Comparison of ENCODE assay signal across 18 mouse cellular contexts in genomic region chr13:117020631-117021030, GRCm38 (mm10). TPM values are rescaled to one million over a fixed set of nuclear protein-coding genes. Genes with fewer than 3 reads are reported as not detected.
DNase-seq lines count a peak whose midpoint lies in the region; ATAC-seq and TF ChIP-seq lines count a peak whose summit lies in the region.
"Had no signal": no experiment of that assay in that cellular context is flagged by ENCODE, and none has a peak within 500 bp of the region (broad histone marks: within the 10 kb centered on the region; RNA-seq: fewer than 3 reads in every experiment).

No protein-coding gene starts in this region.

- no peak overlapping the region for H3K9ac ChIP-seq in liver, embryonic 11.5 days (ENCODE audit: low read depth, low read length)
- no peak overlapping the region for H3K9ac ChIP-seq in liver, embryonic 12.5 days
- no peak overlapping the region for H3K9ac ChIP-seq in heart, embryonic 15.5 days
- H3K9ac ChIP-seq in hindbrain, embryonic 13.5 days = no peak overlapping the region
- H3K9ac ChIP-seq: forebrain, embryonic 13.5 days; hindbrain, embryonic 15.5 days; lung, embryonic 14.5 days had no signal

- ATAC-seq in CD4-positive, CD25-positive, alpha-beta regulatory T cell, adult 4 months = no peak
- ATAC-seq in liver, embryonic 11.5 days (replicated peaks; ENCODE audit: low FRiP score) = 0 out of 2 replicates have a peak, but pooled peaks have one; percentile 24
- ATAC-seq in liver, embryonic 12.5 days = no peak
- ATAC-seq in heart, embryonic 15.5 days (replicated peaks; ENCODE audit: insufficient number of reproducible peaks, insufficient read depth, low FRiP score, low read depth) = no peak
- no peak for ATAC-seq in hindbrain, embryonic 13.5 days (ENCODE audit: low FRiP score)
- ATAC-seq: forebrain, embryonic 13.5 days; intestine, embryonic 16.5 days; midbrain, embryonic 16.5 days had no signal

- H3K4me2 ChIP-seq in liver, embryonic 11.5 days = no peak overlapping the region
- no peak overlapping the region for H3K4me2 ChIP-seq in liver, embryonic 12.5 days
- H3K4me2 ChIP-seq in heart, embryonic 15.5 days = no peak overlapping the region
- H3K4me2 ChIP-seq in myocyte (ENCODE audit: low read depth) = peak overlapping the region; percentile 35
- no peak overlapping the region for H3K4me2 ChIP-seq in hindbrain, embryonic 13.5 days
- H3K4me2 ChIP-seq: forebrain, embryonic 13.5 days; lung, embryonic 14.5 days had no signal

- peak; percentile 22 for DNase-seq in CD4-positive, CD25-positive, alpha-beta regulatory T cell, adult 2 months (ENCODE audit: low read depth, low spot score)
- DNase-seq in liver, embryonic 11.5 days (ENCODE audit: low spot score) = no peak
- DNase-seq in kidney, postnatal 36 days = no peak
- DNase-seq: cerebellum, adult 9-10 months; embryo, embryonic 11 days; gastrocnemius, postnatal 25 days; lung, embryonic 14.5 days; thymus, adult 18-20 months had no signal

- peaks cover 71% of the 10 kb centered on the region for H3K79me2 ChIP-seq in myocyte (ENCODE audit: control insufficient read depth, insufficient read depth)

- no peaks in the 10 kb centered on the region for H3K9me3 ChIP-seq in liver, embryonic 11.5 days (ENCODE audit: control insufficient read depth, low read length)
- no peaks in the 10 kb centered on the region for H3K9me3 ChIP-seq in liver, embryonic 12.5 days (replicated peaks)
- H3K9me3 ChIP-seq in heart, embryonic 15.5 days (replicated peaks) = no peaks in the 10 kb centered on the region
- H3K9me3 ChIP-seq in hindbrain, embryonic 13.5 days = no peaks in the 10 kb centered on the region
- H3K9me3 ChIP-seq: forebrain, embryonic 13.5 days; hindbrain, embryonic 15.5 days had no signal

- H3K4me1 ChIP-seq in liver, embryonic 11.5 days (replicated peaks; ENCODE audit: control insufficient read depth, insufficient read depth, low read length) = peaks cover 3% of the 10 kb centered on the region; the same call in 1 of the 2 replicates
- H3K4me1 ChIP-seq in liver, embryonic 12.5 days = peaks cover 15% of the 10 kb centered on the region
- peaks cover 21% of the 10 kb centered on the region for H3K4me1 ChIP-seq in heart, embryonic 15.5 days (replicated peaks)
- peaks cover 16% of the 10 kb centered on the region for H3K4me1 ChIP-seq in hindbrain, embryonic 13.5 days (replicated peaks)

- no peak overlapping the region for H3K4me3 ChIP-seq in liver, embryonic 11.5 days (ENCODE audit: low read depth, low read length)
- no peak overlapping the region for H3K4me3 ChIP-seq in liver, embryonic 12.5 days
- H3K4me3 ChIP-seq in heart, embryonic 15.5 days = no peak overlapping the region
- no peak overlapping the region for H3K4me3 ChIP-seq in myocyte
- no peak overlapping the region for H3K4me3 ChIP-seq in hindbrain, embryonic 13.5 days
- H3K4me3 ChIP-seq: forebrain, embryonic 13.5 days; hindbrain, embryonic 15.5 days; layer of hippocampus, adult 2 months had no signal

- H3K27ac ChIP-seq in liver, embryonic 11.5 days (ENCODE audit: low read depth, low read length) = no peak overlapping the region
- H3K27ac ChIP-seq in liver, embryonic 12.5 days = no peak overlapping the region
- H3K27ac ChIP-seq in heart, embryonic 15.5 days = peak overlapping the region; percentile 47
- no peak overlapping the region for H3K27ac ChIP-seq in hindbrain, embryonic 13.5 days
- H3K27ac ChIP-seq: forebrain, embryonic 13.5 days; hindbrain, embryonic 15.5 days; layer of hippocampus, adult 2 months had no signal

- no peak overlapping the region for H3ac ChIP-seq in myocyte (ENCODE audit: control insufficient read depth, insufficient read length)

- TF ChIP-seq POLR2A in myocyte (IDR thresholded peaks at IDR 0.05; ENCODE audit: insufficient read length, low read depth) = no peak

- H3K27me3 ChIP-seq in liver, embryonic 11.5 days (replicated peaks; ENCODE audit: control insufficient read depth, insufficient read depth, low read length) = peaks cover 16% of the 10 kb centered on the region
- peaks cover 24% of the 10 kb centered on the region for H3K27me3 ChIP-seq in liver, embryonic 12.5 days (replicated peaks)
- H3K27me3 ChIP-seq in heart, embryonic 15.5 days = no peaks in the 10 kb centered on the region
- H3K27me3 ChIP-seq in myocyte (ENCODE audit: control insufficient read depth, insufficient read depth, insufficient read length) = no peaks in the 10 kb centered on the region
- no peaks in the 10 kb centered on the region for H3K27me3 ChIP-seq in hindbrain, embryonic 13.5 days
- H3K27me3 ChIP-seq: forebrain, embryonic 13.5 days; hindbrain, embryonic 15.5 days had no signal

- no peaks in the 10 kb centered on the region for H3K36me3 ChIP-seq in liver, embryonic 11.5 days (ENCODE audit: control insufficient read depth, insufficient read depth, low read length)
- H3K36me3 ChIP-seq in liver, embryonic 12.5 days = no peaks in the 10 kb centered on the region
- no peaks in the 10 kb centered on the region for H3K36me3 ChIP-seq in heart, embryonic 15.5 days
- H3K36me3 ChIP-seq in myocyte (ENCODE audit: control insufficient read depth, insufficient read depth) = no peaks in the 10 kb centered on the region
- no peaks in the 10 kb centered on the region for H3K36me3 ChIP-seq in hindbrain, embryonic 13.5 days
- H3K36me3 ChIP-seq: hindbrain, embryonic 15.5 days had no signal

- WGBS in liver, embryonic 11.5 days = 41% methylated on average over 6 of the region's 6 CpGs
- 34% methylated on average over 6 of the region's 6 CpGs for WGBS in liver, embryonic 12.5 days (ENCODE audit: insufficient replicate concordance)
- 48% methylated on average over 6 of the region's 6 CpGs for WGBS in heart, embryonic 15.5 days
- 82% methylated on average over 6 of the region's 6 CpGs for WGBS in hindbrain, embryonic 13.5 days

TF ChIP-seq in myocyte, 11 proteins besides CTCF, POLR2A, EP300 and RAD21:
- TF ChIP-seq MAX (IDR thresholded peaks at IDR 0.05; ENCODE audit: low read depth) (no peak), REST (IDR thresholded peaks at IDR 0.05; ENCODE audit: insufficient read depth, insufficient read length) (no peak)
TF ChIP-seq in myocyte: peak in this region for 0.

RNA-seq across cellular contexts. Expression of gene Parp8, which starts 4.7 kb away (rescaled TPM):
- 10 to 100 TPM; 16.8 to 25.7 TPM for polyA plus RNA-seq in CD4-positive, CD25-positive, alpha-beta regulatory T cell, adult 4 months (2017; shearing (Covaris generic))
- 6.1 and 6.3 TPM in 2 replicates for polyA plus RNA-seq in liver, embryonic 11.5 days (2014; fragmentation: Nextera tagmentation; extraction: Ambion mirVana)
- 3.9 TPM in 2 replicates for polyA plus RNA-seq in liver, embryonic 12.5 days (2016; fragmentation: Nextera tagmentation; extraction: Ambion mirVana)
- 11.8 and 13.7 TPM in 2 replicates for polyA plus RNA-seq in heart, embryonic 15.5 days (2015; fragmentation: Nextera tagmentation; extraction: Ambion mirVana)
- 6.1 TPM for polyA plus RNA-seq in myocyte (2012; fragmentation: generic; extraction: Trizol)
- 25.7 and 25.8 TPM in 2 replicates for polyA plus RNA-seq in hindbrain, embryonic 13.5 days (2015; fragmentation: Nextera tagmentation; extraction: Ambion mirVana)
